Mouse (Mus musculus): ENCODE measurements around the gene Wdr54.

- TF ChIP-seq POLR2A (IDR thresholded peaks at IDR 0.05; ENCODE audit: insufficient read depth, low read length), result no peak
- TF ChIP-seq CTCF (IDR thresholded peaks at IDR 0.05; ENCODE audit: low read depth, low read length), result no peak
- no peak for TF ChIP-seq EP300 (IDR thresholded peaks at IDR 0.05; ENCODE audit: insufficient read depth, low read depth, low read length)
Observed at GRCm38 (mm10) chr6:83186946-83187345, 30.7 kb upstream of the Wdr54 start.

Measured in ES-Bruce4 (cell line).